Mouse (Mus musculus): ENCODE measurements at regions not wholly inside any gene's neighbourhood (a gene's known extent, or its start where the extent isn't known, plus 50 kb on each side); places are given as distances from the start of the nearest gene placed in this dataset.
A peak's percentile ranks its signal among the peaks of the same experiment; 100 is the strongest.

- DNase-seq (ENCODE audit: low spot score): peak; percentile 37
- no peak for ATAC-seq
These were observed 136.7 kb downstream of the Btg1 start for GRCm38 (mm10) chr10:96753521-96753920.

GRCm38 (mm10) chr10:96755674-96756073 is 138.9 kb downstream of the Btg1 start:
- 17% methylated on average over 8 of the region's 8 CpGs for WGBS
- DNase-seq (ENCODE audit: low spot score): peak; percentile 45

More at GRCm38 (mm10) chr10:96753521-96753920, 136.7 kb downstream of the Btg1 start:
- Histone ChIP-seq H3K4me1 (ENCODE audit: control insufficient read depth, insufficient read depth, low read length) (peaks cover 13% of the 10 kb centered on the region), H3K36me3 (ENCODE audit: control insufficient read depth, insufficient read depth, low read length) (no peaks in the 10 kb centered on the region), H3K27me3 (replicated peaks; ENCODE audit: control insufficient read depth, insufficient read depth, low read length) (no peaks in the 10 kb centered on the region), H3K4me2 (ENCODE audit: low read length) (no peak overlapping the region), H3K9me3 (replicated peaks; ENCODE audit: control insufficient read depth, low read length) (no peaks in the 10 kb centered on the region), H3K27ac (ENCODE audit: low read depth, low read length) (no peak overlapping the region), H3K4me3 (ENCODE audit: low read depth, low read length) (no peak overlapping the region), H3K9ac (ENCODE audit: low read length) (no peak overlapping the region)
- 28% methylated on average over 1 of the region's 1 CpGs for WGBS

DNA sequence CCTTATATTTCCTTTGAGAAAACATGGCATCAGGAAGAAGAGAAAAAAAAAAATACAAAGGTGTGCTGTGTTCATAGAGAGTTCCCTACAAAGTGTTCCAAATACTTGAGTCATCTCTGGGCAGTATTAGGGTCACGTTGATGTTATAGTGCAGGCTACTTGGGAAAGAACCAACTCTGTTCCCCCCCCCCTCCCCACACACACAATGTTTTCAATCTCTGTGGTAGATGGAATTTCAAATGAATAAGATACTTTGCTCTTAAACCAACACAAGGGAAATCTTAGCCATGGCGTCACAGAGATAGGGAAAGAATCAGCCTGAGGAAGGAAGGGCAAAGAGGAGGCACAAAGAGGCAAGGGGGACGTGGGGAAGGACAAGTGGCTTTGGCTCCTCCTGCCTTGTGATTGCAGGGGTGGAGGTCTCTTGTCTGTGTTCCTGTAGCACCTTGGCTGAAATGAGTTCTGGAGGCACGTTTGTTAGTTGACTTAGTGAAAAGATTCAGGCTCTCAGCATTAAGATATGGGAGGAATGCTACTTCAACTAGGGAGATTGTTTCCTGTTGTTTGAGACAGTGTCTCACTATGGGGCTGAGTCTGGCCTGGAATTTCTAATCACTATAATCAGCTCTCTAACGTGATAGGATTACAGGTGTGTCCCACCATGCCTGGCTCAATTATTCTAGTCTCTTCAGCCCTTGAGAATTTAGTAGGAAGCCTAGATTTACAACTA is 139.7 kb downstream of the Btg1 start:
- H3K36me3 ChIP-seq (ENCODE audit: control insufficient read depth, insufficient read depth, low read length): no peaks in the 10 kb centered on the region
- H3K9ac ChIP-seq (ENCODE audit: low read length): no peak overlapping the region
- H3K4me2 ChIP-seq (ENCODE audit: low read length): no peak overlapping the region
- H3K9me3 ChIP-seq (replicated peaks; ENCODE audit: control insufficient read depth, low read length): no peaks in the 10 kb centered on the region
- H3K27ac ChIP-seq (ENCODE audit: low read depth, low read length): no peak overlapping the region
- no peaks in the 10 kb centered on the region for H3K27me3 ChIP-seq (replicated peaks; ENCODE audit: control insufficient read depth, insufficient read depth, low read length)
- DNase-seq (ENCODE audit: low spot score) (no peak), ATAC-seq (no peak)
- WGBS: 45% methylated on average over 5 of the region's 5 CpGs
- no peak overlapping the region for H3K4me3 ChIP-seq (ENCODE audit: low read depth, low read length)
- peaks cover 13% of the 10 kb centered on the region for H3K4me1 ChIP-seq (ENCODE audit: control insufficient read depth, insufficient read depth, low read length)

More at GRCm38 (mm10) chr10:96755674-96756073, 138.9 kb downstream of the Btg1 start:
- Histone ChIP-seq H3K27me3 (replicated peaks; ENCODE audit: control insufficient read depth, insufficient read depth, low read length) (no peaks in the 10 kb centered on the region), H3K36me3 (ENCODE audit: control insufficient read depth, insufficient read depth, low read length) (no peaks in the 10 kb centered on the region), H3K4me1 (ENCODE audit: control insufficient read depth, insufficient read depth, low read length) (peaks cover 13% of the 10 kb centered on the region), H3K4me3 (ENCODE audit: low read depth, low read length) (no peak overlapping the region), H3K4me2 (ENCODE audit: low read length) (no peak overlapping the region), H3K9ac (ENCODE audit: low read length) (no peak overlapping the region), H3K9me3 (replicated peaks; ENCODE audit: control insufficient read depth, low read length) (no peaks in the 10 kb centered on the region), H3K27ac (ENCODE audit: low read depth, low read length) (peak overlapping the region; percentile 10; the same call in 1 of the 2 replicates)
- peak; percentile 58; the same call in 1 of the 2 replicates for ATAC-seq

- 83% methylated on average over 1 of the region's 1 CpGs for WGBS
- H3K9me3 ChIP-seq (replicated peaks; ENCODE audit: control insufficient read depth, low read length): no peaks in the 10 kb centered on the region
- H3K9ac ChIP-seq (ENCODE audit: low read length): no peak overlapping the region
- H3K36me3 ChIP-seq (ENCODE audit: control insufficient read depth, insufficient read depth, low read length): no peaks in the 10 kb centered on the region
- H3K27ac ChIP-seq (ENCODE audit: low read depth, low read length): no peak overlapping the region
- H3K4me1 ChIP-seq (ENCODE audit: control insufficient read depth, insufficient read depth, low read length): peaks cover 9% of the 10 kb centered on the region; the same call in 1 of the 2 replicates
- ATAC-seq (no peak), DNase-seq (ENCODE audit: low spot score) (no peak)
- no peaks in the 10 kb centered on the region for H3K27me3 ChIP-seq (replicated peaks; ENCODE audit: control insufficient read depth, insufficient read depth, low read length)
- no peak overlapping the region for H3K4me2 ChIP-seq (ENCODE audit: low read length)
- H3K4me3 ChIP-seq (ENCODE audit: low read depth, low read length): no peak overlapping the region
These were observed 140.5 kb downstream of the Btg1 start for GRCm38 (mm10) chr10:96757311-96757710.

DNA sequence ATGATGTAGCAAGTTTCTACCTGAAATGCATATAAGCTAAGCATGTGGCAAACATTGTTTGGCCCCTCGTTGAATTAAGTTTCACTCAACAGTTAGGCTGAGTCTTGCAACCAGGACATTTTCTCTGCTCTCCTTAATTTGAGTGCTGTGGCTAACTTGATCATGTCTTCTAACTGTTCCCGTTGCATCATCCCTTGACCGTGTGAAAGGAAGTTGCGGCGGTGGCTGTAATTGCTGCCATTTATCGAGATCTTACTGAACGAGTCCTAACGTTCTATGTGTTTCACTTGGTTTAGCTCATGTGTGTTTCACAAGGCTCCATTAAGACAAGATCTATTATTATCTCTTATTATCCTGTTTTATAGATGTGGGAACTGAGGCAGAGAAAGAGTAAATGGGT is 144.8 kb downstream of the Btg1 start:
- ATAC-seq (no peak), DNase-seq (ENCODE audit: low spot score) (no peak)

GRCm38 (mm10) chr10:96765626-96766025 is 148.8 kb downstream of the Btg1 start:
- WGBS: 93% methylated on average over 5 of the region's 5 CpGs
- no peak for ATAC-seq
- H3K9me3 ChIP-seq (replicated peaks; ENCODE audit: control insufficient read depth, low read length): no peaks in the 10 kb centered on the region
- H3K4me2 ChIP-seq (ENCODE audit: low read length): no peak overlapping the region
- H3K4me1 ChIP-seq (ENCODE audit: control insufficient read depth, insufficient read depth, low read length): no peaks in the 10 kb centered on the region
- H3K27me3 ChIP-seq (replicated peaks; ENCODE audit: control insufficient read depth, insufficient read depth, low read length): no peaks in the 10 kb centered on the region
- no peak overlapping the region for H3K9ac ChIP-seq (ENCODE audit: low read length)
- H3K27ac ChIP-seq (ENCODE audit: low read depth, low read length): no peak overlapping the region
- H3K36me3 ChIP-seq (ENCODE audit: control insufficient read depth, insufficient read depth, low read length): no peaks in the 10 kb centered on the region
- DNase-seq (ENCODE audit: low spot score): no peak
- H3K4me3 ChIP-seq (ENCODE audit: low read depth, low read length): no peak overlapping the region

More for the DNA sequence above, 144.8 kb downstream of the Btg1 start:
- Histone ChIP-seq H3K4me1 (ENCODE audit: control insufficient read depth, insufficient read depth, low read length) (no peaks in the 10 kb centered on the region), H3K9me3 (replicated peaks; ENCODE audit: control insufficient read depth, low read length) (no peaks in the 10 kb centered on the region), H3K9ac (ENCODE audit: low read length) (no peak overlapping the region), H3K4me3 (ENCODE audit: low read depth, low read length) (no peak overlapping the region), H3K27me3 (replicated peaks; ENCODE audit: control insufficient read depth, insufficient read depth, low read length) (no peaks in the 10 kb centered on the region), H3K27ac (ENCODE audit: low read depth, low read length) (no peak overlapping the region), H3K4me2 (ENCODE audit: low read length) (no peak overlapping the region), H3K36me3 (ENCODE audit: control insufficient read depth, insufficient read depth, low read length) (no peaks in the 10 kb centered on the region)
- WGBS: 91% methylated on average over 8 of the region's 8 CpGs

GRCm38 (mm10) chr10:96778220-96778619 is 161.4 kb downstream of the Btg1 start:
- Histone ChIP-seq H3K4me1 (ENCODE audit: control insufficient read depth, insufficient read depth, low read length) (no peaks in the 10 kb centered on the region), H3K27ac (ENCODE audit: low read depth, low read length) (no peak overlapping the region), H3K36me3 (ENCODE audit: control insufficient read depth, insufficient read depth, low read length) (no peaks in the 10 kb centered on the region), H3K27me3 (replicated peaks; ENCODE audit: control insufficient read depth, insufficient read depth, low read length) (no peaks in the 10 kb centered on the region), H3K9ac (ENCODE audit: low read length) (no peak overlapping the region), H3K4me3 (ENCODE audit: low read depth, low read length) (no peak overlapping the region), H3K4me2 (ENCODE audit: low read length) (no peak overlapping the region), H3K9me3 (replicated peaks; ENCODE audit: control insufficient read depth, low read length) (no peaks in the 10 kb centered on the region)
- 78% methylated on average over 1 of the region's 1 CpGs for WGBS
- DNase-seq (ENCODE audit: low spot score) (no peak), ATAC-seq (no peak)

DNA sequence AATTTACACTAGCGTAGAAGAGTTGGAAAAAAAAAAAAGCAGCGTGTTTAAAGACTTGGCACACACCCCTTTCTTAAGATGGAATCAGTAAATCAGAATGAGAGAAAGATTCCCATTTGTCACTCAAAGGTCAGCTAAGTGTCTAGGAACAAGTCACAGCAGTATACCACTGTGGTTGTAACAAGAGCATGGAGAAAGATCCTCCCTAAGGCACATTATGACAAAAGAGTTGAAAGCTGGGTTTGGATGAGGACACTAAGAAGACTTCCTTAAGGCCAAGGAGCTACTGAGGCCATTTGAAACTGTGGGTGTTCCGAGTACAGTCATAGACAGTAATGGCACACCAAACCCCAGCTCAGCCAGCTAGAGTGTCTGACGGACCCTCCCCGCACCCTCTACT is 167.2 kb downstream of the Btg1 start:
- Histone ChIP-seq H3K9ac (ENCODE audit: low read length) (no peak overlapping the region), H3K4me1 (ENCODE audit: control insufficient read depth, insufficient read depth, low read length) (no peaks in the 10 kb centered on the region), H3K9me3 (replicated peaks; ENCODE audit: control insufficient read depth, low read length) (no peaks in the 10 kb centered on the region), H3K36me3 (ENCODE audit: control insufficient read depth, insufficient read depth, low read length) (no peaks in the 10 kb centered on the region), H3K27me3 (replicated peaks; ENCODE audit: control insufficient read depth, insufficient read depth, low read length) (no peaks in the 10 kb centered on the region), H3K4me2 (ENCODE audit: low read length) (no peak overlapping the region), H3K27ac (ENCODE audit: low read depth, low read length) (no peak overlapping the region), H3K4me3 (ENCODE audit: low read depth, low read length) (no peak overlapping the region)
- 86% methylated on average over 5 of the region's 5 CpGs for WGBS
- DNase-seq (ENCODE audit: low spot score): no peak
- ATAC-seq: no peak

- ATAC-seq (no peak), DNase-seq (ENCODE audit: low spot score) (no peak)
- 80% methylated on average over 8 of the region's 8 CpGs for WGBS
- Histone ChIP-seq H3K4me3 (ENCODE audit: low read depth, low read length) (no peak overlapping the region), H3K27me3 (replicated peaks; ENCODE audit: control insufficient read depth, insufficient read depth, low read length) (no peaks in the 10 kb centered on the region), H3K9ac (ENCODE audit: low read length) (no peak overlapping the region), H3K9me3 (replicated peaks; ENCODE audit: control insufficient read depth, low read length) (no peaks in the 10 kb centered on the region), H3K4me1 (ENCODE audit: control insufficient read depth, insufficient read depth, low read length) (no peaks in the 10 kb centered on the region), H3K4me2 (ENCODE audit: low read length) (no peak overlapping the region), H3K36me3 (ENCODE audit: control insufficient read depth, insufficient read depth, low read length) (no peaks in the 10 kb centered on the region), H3K27ac (ENCODE audit: low read depth, low read length) (no peak overlapping the region)
These were observed 170.2 kb downstream of the Btg1 start for GRCm38 (mm10) chr10:96786903-96787571.
